Mouse (Mus musculus) midbrain, embryonic 11.5 days (tissue): ENCODE measurements around the gene Inafm2. TPM values are rescaled to one million over a fixed set of nuclear protein-coding genes. Genes with fewer than 3 reads are reported as not detected.

Experiments used
- ATAC-seq: fragments of 200-750 bp; cut with Nextera tagmentation; 2 replicates; pipeline ENCODE4 v1.8.0; 2017; ENCODE audit warnings: moderate TSS enrichment, moderate library complexity; ENCODE audit not compliant: low FRiP score
- DNase-seq: peaks from one replicate; pipeline ENCODE4 v3.0.0; 2015; ENCODE audit warnings: low spot score; ENCODE audit errors: missing footprints
- H3K27ac ChIP-seq: fragments of 300-500 bp; sonication (generic); 2 replicates; pipeline ENCODE4 v1.5.1; 2014; ENCODE audit warnings: low read depth, low read length
- H3K27me3 ChIP-seq: fragments of 300-500 bp; sonication (generic); 2 replicates; pipeline ENCODE4 v1.6.1; 2014; ENCODE audit warnings: mild to moderate bottlenecking, low read length, moderate library complexity, mixed read lengths; ENCODE audit not compliant: control insufficient read depth, insufficient read depth
- H3K36me3 ChIP-seq: fragments of 300-500 bp; sonication (generic); 2 replicates; pipeline ENCODE4 v1.6.1; 2014; ENCODE audit warnings: mild to moderate bottlenecking, low read length, moderate library complexity, mixed read lengths; ENCODE audit not compliant: control insufficient read depth, insufficient read depth
- H3K4me1 ChIP-seq: fragments of 300-500 bp; sonication (generic); 2 replicates; pipeline ENCODE4 v1.6.1; 2014; ENCODE audit warnings: low read length; ENCODE audit not compliant: control insufficient read depth, insufficient read depth
- H3K4me2 ChIP-seq: fragments of 300-500 bp; sonication (generic); 2 replicates; pipeline ENCODE4 v1.6.1; 2014; ENCODE audit warnings: mild to moderate bottlenecking, moderate library complexity
- H3K4me3 ChIP-seq: fragments of 300-500 bp; sonication (generic); 2 replicates; pipeline ENCODE4 v1.5.1; 2014; ENCODE audit warnings: low read depth, low read length
- H3K9ac ChIP-seq: fragments of 300-500 bp; sonication (generic); 2 replicates; pipeline ENCODE4 v1.6.1; 2014; ENCODE audit warnings: low read length
- H3K9me3 ChIP-seq: fragments of 300-500 bp; sonication (generic); 2 replicates; pipeline ENCODE4 v1.6.1; 2016; ENCODE audit warnings: low read length; ENCODE audit not compliant: control insufficient read depth
- WGBS: fragments of 180-500 bp; shearing (Covaris S2); extraction: QIAGEN DNeasy Blood & Tissue Kit; methylation state at CpG from one replicate; pipeline ENCODE4 v1.1.7; 2014; 5-methylcytosine and 5-hydroxymethylcytosine counted together
- polyA plus RNA-seq: library from polyadenylated mRNA; unstranded; fragments of >200 nt; fragmentation: Nextera tagmentation; extraction: Ambion mirVana; gene quantifications from 2 replicates; pipeline ENCODE4 v1.2.1, GENCODE M21; 2014

Gene Inafm2
- polyA plus RNA-seq, 1 experiment from 2014 or later = 36.0 TPM

DNA sequence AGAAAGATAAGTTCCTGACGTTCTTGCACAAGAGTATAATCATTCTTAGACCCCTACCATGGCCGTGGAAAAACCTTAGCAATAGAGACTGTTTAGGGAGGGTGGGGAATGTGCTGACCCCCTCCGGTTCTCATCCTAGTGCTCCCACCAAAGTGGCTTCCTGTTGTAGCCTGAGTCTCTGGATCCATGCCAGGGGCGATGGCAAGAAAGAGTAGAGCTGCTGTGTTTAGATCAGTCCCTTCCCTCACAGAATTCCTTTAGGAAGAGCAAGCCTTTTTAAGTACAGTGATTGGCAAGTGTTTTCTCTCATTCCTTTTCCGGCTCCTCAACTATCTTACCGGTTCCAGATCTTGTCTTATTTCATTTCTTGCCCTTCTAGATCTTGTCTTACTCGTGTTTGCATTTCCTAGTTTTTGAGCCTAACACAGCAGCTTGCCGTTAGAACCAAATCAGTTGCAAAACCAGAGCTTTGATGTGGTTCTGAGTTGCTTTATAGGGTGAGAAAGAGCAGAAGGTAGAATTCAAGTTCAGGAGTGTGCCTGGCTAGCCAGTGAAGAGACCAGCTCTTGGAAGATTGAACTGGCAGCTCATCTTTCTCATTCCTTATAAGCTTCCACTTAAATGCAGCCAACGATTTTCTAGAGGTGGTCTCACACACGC lies 1.9 kb downstream of the Inafm2 start:
- peak overlapping the region; percentile 90 for H3K4me3 ChIP-seq
- H3K36me3 ChIP-seq = peaks cover 2% of the 10 kb centered on the region; the same call in 1 of the 2 replicates
- no peak overlapping the region for H3K27ac ChIP-seq
- WGBS = 44% methylated on average over 10 of the region's 10 CpGs
- no peak for DNase-seq
- ATAC-seq = no peak
- no peak overlapping the region for H3K9ac ChIP-seq
- peak overlapping the region; percentile 86 for H3K4me2 ChIP-seq
- H3K27me3 ChIP-seq = peaks cover 9% of the 10 kb centered on the region
- no peaks in the 10 kb centered on the region for H3K9me3 ChIP-seq
- H3K4me1 ChIP-seq = peaks cover 26% of the 10 kb centered on the region

GRCm38 (mm10) chr2:118749341-118749884 lies 3.9 kb downstream of the Inafm2 start:
- no peak overlapping the region for H3K27ac ChIP-seq
- no peaks in the 10 kb centered on the region for H3K9me3 ChIP-seq
- no peak for ATAC-seq
- WGBS = 25% methylated on average over 10 of the region's 10 CpGs
- H3K36me3 ChIP-seq = peaks cover 2% of the 10 kb centered on the region; the same call in 1 of the 2 replicates
- no peak overlapping the region for H3K4me2 ChIP-seq
- no peak overlapping the region for H3K4me3 ChIP-seq
- peak overlapping the region; percentile 24; the same call in 1 of the 2 replicates for H3K9ac ChIP-seq
- peaks cover 26% of the 10 kb centered on the region for H3K4me1 ChIP-seq
- DNase-seq = peak; percentile 85
- peaks cover 1% of the 10 kb centered on the region; the same call in 1 of the 2 replicates for H3K27me3 ChIP-seq

- no peak overlapping the region for H3K4me2 ChIP-seq
- no peak overlapping the region for H3K4me3 ChIP-seq
- no peak overlapping the region; the same call in 1 of the 2 replicates for H3K9ac ChIP-seq
- DNase-seq (no peak), ATAC-seq (no peak)
- H3K27me3 ChIP-seq = no peaks in the 10 kb centered on the region
- H3K4me1 ChIP-seq = peaks cover 20% of the 10 kb centered on the region
- H3K27ac ChIP-seq = no peak overlapping the region
- whole genome bisulfite sequencing = 89% methylated on average over 8 of the region's 8 CpGs
- H3K36me3 ChIP-seq = peaks cover 2% of the 10 kb centered on the region; the same call in 1 of the 2 replicates
- H3K9me3 ChIP-seq = no peaks in the 10 kb centered on the region
These were observed 4.9 kb downstream of the Inafm2 start for GRCm38 (mm10) chr2:118750476-118750875.

DNA sequence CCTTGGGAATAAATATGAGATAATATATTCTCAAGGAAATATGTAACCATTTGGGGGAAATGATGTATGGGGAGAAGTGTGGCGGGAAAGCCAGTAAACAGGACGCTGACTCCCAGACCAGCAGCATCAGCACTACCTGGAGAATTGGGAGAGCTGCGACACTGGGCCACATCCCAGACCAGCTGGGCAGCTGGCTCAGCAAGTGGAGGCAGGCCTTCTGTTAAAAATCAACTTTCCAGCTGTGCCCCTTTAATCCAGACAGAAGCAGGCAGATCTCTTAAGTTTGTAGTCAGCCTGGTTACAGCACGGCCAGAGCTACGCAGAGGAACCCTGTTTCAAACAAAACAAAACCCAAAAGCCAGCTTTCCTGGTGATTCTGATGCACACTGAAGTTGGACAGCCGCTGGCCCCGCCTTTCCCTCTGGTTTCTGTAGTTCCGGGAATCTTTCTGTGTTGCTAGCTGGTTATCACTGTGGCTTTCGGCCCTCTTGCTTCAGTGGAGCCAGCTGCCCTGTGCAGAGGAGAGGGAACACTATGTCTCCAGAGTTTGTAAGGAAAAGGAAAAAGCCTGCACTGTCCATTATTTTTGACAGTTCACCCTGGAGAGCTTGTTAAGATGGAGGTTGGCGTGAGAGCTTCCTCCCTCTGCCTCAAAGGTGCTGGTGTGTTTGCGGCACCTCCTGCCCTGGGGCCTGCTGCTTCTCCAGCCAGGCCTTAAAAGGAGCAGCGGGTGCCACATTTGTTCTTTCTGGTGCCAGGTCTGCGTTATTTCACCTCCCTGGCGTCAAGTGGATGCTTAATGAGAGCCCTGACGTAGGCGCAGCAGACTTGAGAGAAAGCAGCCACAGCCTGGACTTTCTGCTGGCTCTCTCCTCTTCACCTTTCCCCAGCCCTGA lies 6.6 kb downstream of the Inafm2 start:
- no peaks in the 10 kb centered on the region for H3K27me3 ChIP-seq
- H3K27ac ChIP-seq = no peak overlapping the region; the same call in 1 of the 2 replicates
- peaks cover 2% of the 10 kb centered on the region; the same call in 1 of the 2 replicates for H3K36me3 ChIP-seq
- H3K4me3 ChIP-seq = no peak overlapping the region
- DNase-seq = no peak
- no peak overlapping the region for H3K4me2 ChIP-seq
- H3K9ac ChIP-seq = no peak overlapping the region
- ATAC-seq = no peak
- no peaks in the 10 kb centered on the region for H3K9me3 ChIP-seq
- 75% methylated on average over 16 of the region's 16 CpGs for WGBS
- H3K4me1 ChIP-seq = peaks cover 17% of the 10 kb centered on the region

DNA sequence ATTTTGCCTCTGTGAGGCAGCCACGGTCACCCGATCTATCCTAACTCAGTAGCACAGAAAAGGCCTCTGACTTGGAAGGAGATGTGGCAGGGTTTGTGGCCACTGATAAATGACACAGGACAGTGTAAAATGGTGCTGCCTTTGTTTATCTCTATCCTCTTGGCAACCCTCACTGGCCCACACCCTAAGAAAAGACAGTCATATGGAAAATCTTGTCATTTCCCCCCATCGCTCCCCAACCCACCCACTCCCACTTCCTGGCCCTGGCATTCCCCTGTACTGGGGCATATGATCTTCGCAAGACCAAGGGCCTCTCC lies 7.2 kb downstream of the Inafm2 start:
- peak; percentile 23 for DNase-seq
- H3K4me3 ChIP-seq = no peak overlapping the region
- no peaks in the 10 kb centered on the region for H3K9me3 ChIP-seq
- 79% methylated on average over 4 of the region's 4 CpGs for whole genome bisulfite sequencing
- H3K4me2 ChIP-seq = no peak overlapping the region
- H3K27me3 ChIP-seq = no peaks in the 10 kb centered on the region
- no peak for ATAC-seq
- H3K36me3 ChIP-seq = peaks cover 2% of the 10 kb centered on the region; the same call in 1 of the 2 replicates
- no peak overlapping the region for H3K9ac ChIP-seq
- H3K27ac ChIP-seq = no peak overlapping the region; the same call in 1 of the 2 replicates
- H3K4me1 ChIP-seq = peaks cover 14% of the 10 kb centered on the region

DNA sequence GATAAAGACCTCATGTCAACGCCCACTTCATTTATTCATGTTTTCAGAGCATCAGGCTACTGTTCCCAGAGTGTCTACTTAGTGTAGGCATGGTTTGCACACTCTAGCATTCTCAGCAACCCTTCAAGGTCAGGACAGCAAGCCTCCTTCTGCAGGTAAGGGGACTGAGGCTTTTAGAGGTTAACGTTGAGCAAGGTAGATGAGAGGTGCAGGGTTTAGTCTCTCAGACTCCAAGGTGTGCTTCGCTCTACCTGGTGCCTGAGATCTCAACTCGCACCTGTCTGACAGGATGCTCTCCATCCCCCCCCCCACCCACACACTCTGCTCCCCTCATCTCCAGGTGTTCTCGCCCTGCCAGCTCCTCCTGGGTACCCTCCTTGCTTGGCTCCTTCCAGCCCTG lies 8.6 kb downstream of the Inafm2 start:
- H3K27ac ChIP-seq = no peak overlapping the region
- H3K27me3 ChIP-seq = no peaks in the 10 kb centered on the region
- H3K4me2 ChIP-seq = no peak overlapping the region
- H3K36me3 ChIP-seq = no peaks in the 10 kb centered on the region
- H3K4me1 ChIP-seq = peaks cover 9% of the 10 kb centered on the region
- no peak overlapping the region for H3K9ac ChIP-seq
- ATAC-seq (no peak), DNase-seq (no peak)
- H3K9me3 ChIP-seq = no peaks in the 10 kb centered on the region
- WGBS = 85% methylated on average over 5 of the region's 5 CpGs
- no peak overlapping the region for H3K4me3 ChIP-seq

DNA sequence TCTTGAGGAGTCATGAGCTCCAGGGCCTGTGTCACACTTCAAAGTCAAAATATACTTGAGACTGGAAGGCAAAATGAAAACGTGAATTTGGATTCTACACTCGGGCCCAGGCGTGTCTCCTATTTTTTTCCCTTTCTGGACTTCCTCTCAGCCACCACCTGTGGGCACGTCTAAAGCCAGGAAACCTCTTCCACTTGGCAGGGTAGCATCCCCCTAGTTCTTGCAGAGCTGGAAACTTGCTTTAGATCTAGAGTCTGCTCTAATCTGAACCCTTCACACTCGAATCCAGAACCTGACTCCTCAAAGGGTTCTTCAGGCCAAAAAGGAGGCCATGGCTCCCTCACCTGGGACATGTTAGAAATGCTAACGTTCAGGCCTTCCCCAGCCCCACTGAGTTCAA lies 9.8 kb downstream of the Inafm2 start:
- peaks cover under 1% of the 10 kb centered on the region for H3K4me1 ChIP-seq
- DNase-seq (peak; percentile 62), ATAC-seq (no peak)
- no peak overlapping the region for H3K9ac ChIP-seq
- no peak overlapping the region for H3K27ac ChIP-seq
- WGBS = 89% methylated on average over 6 of the region's 6 CpGs
- H3K4me3 ChIP-seq = no peak overlapping the region
- H3K4me2 ChIP-seq = no peak overlapping the region
- H3K9me3 ChIP-seq = no peaks in the 10 kb centered on the region
- no peaks in the 10 kb centered on the region; the same call in 1 of the 2 replicates for H3K27me3 ChIP-seq
- H3K36me3 ChIP-seq = no peaks in the 10 kb centered on the region

GRCm38 (mm10) chr2:118756103-118756502 lies 10.5 kb downstream of the Inafm2 start:
- DNase-seq = peak; percentile 45

More at GRCm38 (mm10) chr2:118756103-118756502, 10.5 kb downstream of the Inafm2 start:
- no peak overlapping the region for H3K4me2 ChIP-seq
- ATAC-seq = no peak
- no peaks in the 10 kb centered on the region for H3K36me3 ChIP-seq
- no peak overlapping the region for H3K27ac ChIP-seq
- WGBS = 91% methylated on average over 4 of the region's 4 CpGs
- no peak overlapping the region for H3K9ac ChIP-seq
- no peak overlapping the region for H3K4me3 ChIP-seq
- H3K4me1 ChIP-seq = 0 out of 2 replicates have a peak, but pooled peaks cover 2% of the 10 kb centered on the region
- no peaks in the 10 kb centered on the region for H3K9me3 ChIP-seq
- no peaks in the 10 kb centered on the region; the same call in 1 of the 2 replicates for H3K27me3 ChIP-seq
